Mouse (Mus musculus): ENCODE measurements around the gene Psg21.
A peak's percentile ranks its signal among the peaks of the same experiment; 100 is the strongest.
"Not testable (repeated sequence)": the region's sequence is repeated elsewhere in the genome, so short reads cannot be mapped to it uniquely, and the experiment has no call there.

The Psg21 gene

GRCm38 (mm10) chr7:18656625-18657024 lies at the start of gene Psg21:
Gene Psg21, minus strand, starts transcription at chr7:18656725.
- DNase-seq: not testable (repeated sequence)

DNA sequence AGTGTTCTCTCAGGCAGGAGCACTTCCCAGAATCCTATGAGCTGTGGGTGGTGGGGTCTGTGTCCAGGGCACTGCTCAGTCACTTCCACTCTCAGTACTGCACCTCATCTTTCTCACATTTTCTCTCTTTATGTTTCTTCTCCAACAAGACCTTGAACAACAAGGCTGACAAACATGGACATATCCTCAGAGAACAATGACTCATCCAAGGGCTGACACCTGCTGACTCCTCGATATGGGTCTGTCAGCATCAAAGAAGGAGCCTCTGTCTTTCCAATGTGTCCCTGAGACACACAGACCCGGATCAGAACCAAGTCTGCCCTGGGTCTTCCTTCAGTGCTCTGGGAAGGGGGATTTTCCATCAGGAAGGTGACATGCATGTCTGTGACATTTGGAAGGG lies 29.6 kb upstream of the Psg21 start, which contains the start of gene Psg20:
TSS of gene Psg20 (minus strand) at position 101 of the 400 bp plus-strand sequence.
- no peak for DNase-seq

DNA sequence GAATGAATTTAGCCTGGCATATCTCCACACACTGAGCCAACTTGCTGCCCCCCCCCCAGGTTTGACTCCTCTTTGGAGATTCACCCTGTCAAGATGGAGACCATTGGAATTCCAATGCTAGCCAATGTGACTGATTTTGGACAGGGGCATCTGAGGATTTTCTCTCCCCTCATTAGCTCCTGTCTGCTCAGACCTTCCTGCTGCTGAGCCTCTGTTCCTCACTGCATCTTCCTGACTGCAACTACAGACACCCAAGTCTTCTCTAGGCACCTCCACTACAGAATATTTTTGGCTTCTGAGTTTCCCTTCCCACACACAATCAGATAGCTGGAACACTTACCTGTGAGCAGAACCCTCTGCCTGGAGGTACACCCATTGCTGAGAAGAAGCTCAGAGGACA lies 29.1 kb upstream of the Psg21 start:
- no peak for DNase-seq

DNA sequence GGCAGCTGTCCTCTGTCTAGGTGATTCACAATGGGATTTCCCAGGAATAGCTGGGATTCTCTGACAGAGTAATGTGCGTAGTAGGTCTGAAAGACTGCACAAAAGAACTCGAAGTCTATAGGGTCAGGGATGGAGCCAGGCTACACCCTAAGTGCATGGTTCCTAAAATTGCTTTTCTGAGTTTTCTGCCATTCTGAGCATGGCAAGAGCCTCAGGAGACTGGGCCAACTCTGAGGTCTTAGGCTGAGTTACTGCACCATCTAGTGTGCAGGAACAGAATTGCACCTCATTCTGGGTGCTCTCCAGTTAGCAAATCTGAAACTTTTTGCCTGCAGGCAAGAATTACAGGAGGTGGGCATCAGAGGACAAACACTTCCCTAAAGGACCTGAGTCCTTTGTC lies 23.2 kb upstream of the Psg21 start:
- peak; percentile 58 to 73 for DNase-seq

- not testable (repeated sequence) for DNase-seq
These were observed 29.6 kb downstream of the Psg21 start for GRCm38 (mm10) chr7:18626921-18627320.

DNA sequence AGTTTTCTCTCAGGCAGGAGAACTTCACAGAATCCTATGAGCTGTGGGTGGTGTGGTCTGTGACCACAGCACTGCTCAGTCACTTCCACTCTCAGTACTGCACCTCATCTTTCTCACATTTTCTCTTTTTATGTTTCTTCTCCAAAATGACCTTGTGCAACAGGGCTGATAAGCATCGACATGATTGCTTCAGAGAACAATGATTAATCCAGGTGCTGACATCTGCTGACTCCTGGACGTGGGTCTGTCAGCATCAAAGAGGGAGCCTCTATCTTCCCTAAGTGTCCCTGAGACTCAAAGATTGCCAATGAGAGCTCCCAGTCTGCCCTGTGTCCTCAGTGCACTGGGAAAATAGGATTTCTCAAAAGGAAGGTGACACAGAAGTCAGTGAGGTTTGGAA lies 40.1 kb downstream of the Psg21 start, which contains the start of gene Psg23:
TSS of gene Psg23 (minus strand) at position 101 of the 400 bp plus-strand sequence.
- not testable (repeated sequence) for DNase-seq

Data from cerebellum, postnatal 10 days (tissue).